Mouse (Mus musculus): Measurements from ENCODE around the gene Hoxd4. TPM values are rescaled to one million over a fixed set of nuclear protein-coding genes. Genes with fewer than 3 reads are reported as not detected.
A peak's percentile ranks its signal among the peaks of the same experiment; 100 is the strongest.

Hoxd4 gene
- total RNA-seq, 1 experiment, result 0.94 TPM

GRCm38 (mm10) chr2:74670632-74671188, 41.0 kb upstream of the Hoxd4 start:
- H3K27ac ChIP-seq (ENCODE audit: insufficient read depth, low read depth, low read length, poor library complexity, severe bottlenecking), result no peak overlapping the region
- H3K9ac ChIP-seq (ENCODE audit: insufficient read depth, low read depth, low read length, poor library complexity, severe bottlenecking), result no peak overlapping the region
- peaks cover 0 to 5% of the 10 kb centered on the region in 2 experiments; a peak in 1 of 4 replicates for H3K4me1 ChIP-seq (ENCODE audit: control insufficient read depth in 2 of 2, insufficient read depth in 2 of 2, low read length in 2 of 2, poor library complexity in 1 of 2)
- no peak overlapping the region for H3K4me3 ChIP-seq (ENCODE audit: insufficient read depth in 1 of 2, low read depth in 1 of 2, low read length in 2 of 2, poor library complexity in 1 of 2, severe bottlenecking in 1 of 2)
- H3K36me3 ChIP-seq (ENCODE audit: control insufficient read depth, insufficient read depth, low read length, poor library complexity, severe bottlenecking), result no peaks in the 10 kb centered on the region
- DNase-seq (ENCODE audit: low read depth, low spot score), result no peak
- H3K9me3 ChIP-seq (ENCODE audit: control insufficient read depth, insufficient read depth, low read depth, low read length), result no peaks in the 10 kb centered on the region
- in situ Hi-C loops (cut with MboI; ENCODE audit: low sequenced_read_pairs in 2 of 2, unreplicated experiment in 2 of 2), result loop anchor here (25.0 kb wide), 2 partner anchors 608 to 1108 kb away; no protein-coding TSS in a partner anchor
- no peak for TF ChIP-seq ZNF384 (IDR thresholded peaks at IDR 0.05; ENCODE audit: low read depth, low read length)
- TF ChIP-seq MAFK (IDR thresholded peaks at IDR 0.05; ENCODE audit: insufficient read depth, low read depth, low read length), result no peak
- no peak for TF ChIP-seq CHD2 (IDR thresholded peaks at IDR 0.05; ENCODE audit: low read depth, low read length)
- no peak for TF ChIP-seq ZC3H11A (IDR thresholded peaks at IDR 0.05; ENCODE audit: borderline replicate concordance, low read depth, low read length)
- TF ChIP-seq HCFC1 (IDR thresholded peaks at IDR 0.05; ENCODE audit: borderline replicate concordance, insufficient read depth, low read length), result no peak

DNA sequence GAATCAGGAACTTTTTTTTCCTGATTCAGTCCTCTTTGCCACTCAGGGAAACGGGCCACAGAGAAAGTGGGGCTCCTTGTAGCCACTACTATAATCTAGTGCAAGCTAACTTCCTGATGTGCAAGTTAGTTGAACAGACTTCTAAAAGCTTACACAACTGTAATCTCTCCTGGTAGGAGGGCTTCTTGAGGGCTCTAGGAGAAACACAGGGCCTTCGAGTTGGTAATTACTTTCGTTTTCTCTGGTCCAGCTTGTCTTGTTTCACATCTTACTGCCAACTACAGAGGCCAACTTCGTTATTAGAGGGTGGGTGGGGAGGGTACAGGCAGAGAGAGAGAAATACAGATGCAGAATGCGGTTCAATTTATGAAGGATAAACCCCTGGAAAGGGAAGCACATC, 39.9 kb upstream of the Hoxd4 start:
- H3K4me3 ChIP-seq (ENCODE audit: insufficient read depth in 1 of 2, low read depth in 1 of 2, low read length in 2 of 2, poor library complexity in 1 of 2, severe bottlenecking in 1 of 2), result no peak overlapping the region
- peaks cover 0 to 5% of the 10 kb centered on the region in 2 experiments; a peak in 1 of 4 replicates for H3K4me1 ChIP-seq (ENCODE audit: control insufficient read depth in 2 of 2, insufficient read depth in 2 of 2, low read length in 2 of 2, poor library complexity in 1 of 2)
- in situ Hi-C loops (cut with MboI; ENCODE audit: low sequenced_read_pairs in 2 of 2, unreplicated experiment in 2 of 2), result loop anchor here (25.0 kb wide), 2 partner anchors 610 to 1110 kb away; no protein-coding TSS in a partner anchor
- TF ChIP-seq CHD2 (IDR thresholded peaks at IDR 0.05; ENCODE audit: low read depth, low read length) (no peak), MAFK (IDR thresholded peaks at IDR 0.05; ENCODE audit: insufficient read depth, low read depth, low read length) (no peak), ZC3H11A (IDR thresholded peaks at IDR 0.05; ENCODE audit: borderline replicate concordance, low read depth, low read length) (no peak), HCFC1 (IDR thresholded peaks at IDR 0.05; ENCODE audit: borderline replicate concordance, insufficient read depth, low read length) (no peak), ZNF384 (IDR thresholded peaks at IDR 0.05; ENCODE audit: low read depth, low read length) (no peak)
- H3K36me3 ChIP-seq (ENCODE audit: control insufficient read depth, insufficient read depth, low read length, poor library complexity, severe bottlenecking), result no peaks in the 10 kb centered on the region
- no peak overlapping the region for H3K9ac ChIP-seq (ENCODE audit: insufficient read depth, low read depth, low read length, poor library complexity, severe bottlenecking)
- H3K27ac ChIP-seq (ENCODE audit: insufficient read depth, low read depth, low read length, poor library complexity, severe bottlenecking), result no peak overlapping the region
- H3K9me3 ChIP-seq (ENCODE audit: control insufficient read depth, insufficient read depth, low read depth, low read length), result no peaks in the 10 kb centered on the region
- no peak for DNase-seq (ENCODE audit: low read depth, low spot score)

DNA sequence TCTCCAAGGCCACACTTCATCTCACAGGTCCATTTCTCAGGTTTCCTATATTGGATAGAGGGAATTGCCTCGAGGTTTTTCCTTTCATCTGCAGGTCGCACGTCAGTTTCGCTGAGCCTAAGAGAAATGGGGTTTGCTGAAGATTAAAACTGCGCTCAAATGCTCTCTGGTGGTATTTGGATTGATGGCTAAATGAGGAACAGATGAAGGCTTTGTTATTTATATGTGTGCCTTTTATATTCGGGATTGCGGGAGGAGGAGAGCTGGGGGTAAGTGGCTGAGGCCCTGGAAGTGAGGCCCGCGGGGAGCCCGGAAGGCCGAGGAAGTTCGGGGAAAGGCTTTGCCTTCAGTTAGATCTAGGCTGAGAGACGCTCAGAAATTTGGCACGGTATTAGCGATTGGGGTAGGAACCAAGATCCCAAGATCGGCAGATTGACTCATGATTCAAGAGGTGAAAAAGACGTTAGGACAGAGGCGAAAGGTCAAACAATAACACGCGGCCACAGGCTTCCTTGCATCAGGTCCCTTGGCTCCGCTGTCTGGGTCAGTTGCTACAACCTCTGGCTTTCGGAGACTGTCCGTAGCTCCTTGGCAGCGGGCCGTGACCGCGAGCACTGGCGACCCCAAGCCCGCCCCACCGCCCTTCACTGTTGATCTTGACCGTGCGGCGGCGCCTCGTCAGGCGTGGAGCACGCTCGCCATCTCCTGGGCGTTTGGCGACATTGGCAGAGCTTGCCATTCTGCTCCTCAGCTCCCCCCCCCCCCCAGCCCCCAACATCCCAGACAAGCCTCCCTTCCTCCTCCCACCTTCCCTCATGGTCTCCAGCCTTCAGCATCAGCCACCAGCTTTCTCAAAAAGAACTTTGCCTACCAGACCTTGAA, 39.0 kb upstream of the Hoxd4 start:
- Histone ChIP-seq H3K9me3 (ENCODE audit: control insufficient read depth, insufficient read depth, low read depth, low read length) (no peaks in the 10 kb centered on the region), H3K4me3 (ENCODE audit: insufficient read depth in 1 of 2, low read depth in 1 of 2, low read length in 2 of 2, poor library complexity in 1 of 2, severe bottlenecking in 1 of 2) (peak overlapping the region; percentile 44 to 55), H3K9ac (ENCODE audit: insufficient read depth, low read depth, low read length, poor library complexity, severe bottlenecking) (peak overlapping the region; percentile 15; the same call in 1 of the 2 replicates), H3K4me1 (ENCODE audit: control insufficient read depth in 2 of 2, insufficient read depth in 2 of 2, low read length in 2 of 2, poor library complexity in 1 of 2) (peaks cover 0 to 5% of the 10 kb centered on the region in 2 experiments; a peak in 1 of 4 replicates), H3K27ac (ENCODE audit: insufficient read depth, low read depth, low read length, poor library complexity, severe bottlenecking) (no peak overlapping the region), H3K36me3 (ENCODE audit: control insufficient read depth, insufficient read depth, low read length, poor library complexity, severe bottlenecking) (no peaks in the 10 kb centered on the region)
- in situ Hi-C loops (cut with MboI; ENCODE audit: low sequenced_read_pairs in 2 of 2, unreplicated experiment in 2 of 2), result loop anchor here (25.0 kb wide), 2 partner anchors 610 to 1110 kb away; no protein-coding TSS in a partner anchor
- TF ChIP-seq ZNF384 (IDR thresholded peaks at IDR 0.05; ENCODE audit: low read depth, low read length) (no peak), MAFK (IDR thresholded peaks at IDR 0.05; ENCODE audit: insufficient read depth, low read depth, low read length) (no peak), HCFC1 (IDR thresholded peaks at IDR 0.05; ENCODE audit: borderline replicate concordance, insufficient read depth, low read length) (no peak), ZC3H11A (IDR thresholded peaks at IDR 0.05; ENCODE audit: borderline replicate concordance, low read depth, low read length) (0 out of 2 replicates have a peak, but pooled peaks have one; percentile 31), CHD2 (IDR thresholded peaks at IDR 0.05; ENCODE audit: low read depth, low read length) (no peak)
- DNase-seq (ENCODE audit: low read depth, low spot score), result no peak

GRCm38 (mm10) chr2:74673835-74674425, 37.8 kb upstream of the Hoxd4 start:
- in situ Hi-C loops (cut with MboI; ENCODE audit: low sequenced_read_pairs in 2 of 2, unreplicated experiment in 2 of 2), result loop anchor here (25.0 kb wide), 2 partner anchors 612 to 1112 kb away; no protein-coding TSS in a partner anchor
- H3K4me1 ChIP-seq (ENCODE audit: control insufficient read depth in 2 of 2, insufficient read depth in 2 of 2, low read length in 2 of 2, poor library complexity in 1 of 2), result peaks cover 0 to 2% of the 10 kb centered on the region in 2 experiments; a peak in 1 of 4 replicates
- H3K36me3 ChIP-seq (ENCODE audit: control insufficient read depth, insufficient read depth, low read length, poor library complexity, severe bottlenecking), result no peaks in the 10 kb centered on the region
- no peak overlapping the region for H3K27ac ChIP-seq (ENCODE audit: insufficient read depth, low read depth, low read length, poor library complexity, severe bottlenecking)
- DNase-seq (ENCODE audit: low read depth, low spot score), result no peak
- TF ChIP-seq HCFC1 (IDR thresholded peaks at IDR 0.05; ENCODE audit: borderline replicate concordance, insufficient read depth, low read length), result no peak
- no peak for TF ChIP-seq ZC3H11A (IDR thresholded peaks at IDR 0.05; ENCODE audit: borderline replicate concordance, low read depth, low read length)
- no peak for TF ChIP-seq CHD2 (IDR thresholded peaks at IDR 0.05; ENCODE audit: low read depth, low read length)
- no peak for TF ChIP-seq ZNF384 (IDR thresholded peaks at IDR 0.05; ENCODE audit: low read depth, low read length)
- no peak for TF ChIP-seq MAFK (IDR thresholded peaks at IDR 0.05; ENCODE audit: insufficient read depth, low read depth, low read length)
- H3K4me3 ChIP-seq (ENCODE audit: insufficient read depth in 1 of 2, low read depth in 1 of 2, low read length in 2 of 2, poor library complexity in 1 of 2, severe bottlenecking in 1 of 2), result no peak overlapping the region
- H3K9me3 ChIP-seq (ENCODE audit: control insufficient read depth, insufficient read depth, low read depth, low read length), result no peaks in the 10 kb centered on the region
- no peak overlapping the region for H3K9ac ChIP-seq (ENCODE audit: insufficient read depth, low read depth, low read length, poor library complexity, severe bottlenecking)
